Mouse (Mus musculus): ENCODE results near the gene Smim4.

Gene Smim4

GRCm38 (mm10) chr14:31128826-31129219 lies at the start of gene Smim4:
Smim4 (minus strand) TSS chr14:31128956.
- peak; percentile 98 for DNase-seq (ENCODE audit: low spot score)

DNA sequence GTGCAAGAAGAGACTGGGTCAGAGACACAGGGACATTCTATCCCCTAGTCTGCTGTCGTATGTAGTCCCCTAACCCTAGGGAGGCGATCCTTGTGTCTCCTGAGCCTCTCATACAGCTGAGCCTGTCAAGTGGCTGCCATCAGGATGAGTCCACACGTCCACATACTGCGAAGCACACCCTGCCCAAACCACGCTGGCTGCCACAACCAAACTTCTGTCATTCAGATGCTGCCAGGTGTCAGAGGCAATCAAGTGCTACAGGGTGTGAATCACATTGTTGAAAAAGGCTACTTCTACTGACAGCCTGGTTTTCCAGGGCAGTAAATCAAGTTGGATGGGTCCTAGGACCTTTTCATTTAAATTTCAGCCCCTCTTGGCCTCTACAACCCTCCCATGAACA lies 49.0 kb upstream of the Smim4 start:
- no peak for DNase-seq (ENCODE audit: low spot score)

GRCm38 (mm10) chr14:31177287-31177686 lies 48.5 kb upstream of the Smim4 start:
- DNase-seq (ENCODE audit: low spot score): no peak

- no peak for DNase-seq (ENCODE audit: low spot score)
Measured at GRCm38 (mm10) chr14:31173537-31173936, 44.8 kb upstream of the Smim4 start.

DNA sequence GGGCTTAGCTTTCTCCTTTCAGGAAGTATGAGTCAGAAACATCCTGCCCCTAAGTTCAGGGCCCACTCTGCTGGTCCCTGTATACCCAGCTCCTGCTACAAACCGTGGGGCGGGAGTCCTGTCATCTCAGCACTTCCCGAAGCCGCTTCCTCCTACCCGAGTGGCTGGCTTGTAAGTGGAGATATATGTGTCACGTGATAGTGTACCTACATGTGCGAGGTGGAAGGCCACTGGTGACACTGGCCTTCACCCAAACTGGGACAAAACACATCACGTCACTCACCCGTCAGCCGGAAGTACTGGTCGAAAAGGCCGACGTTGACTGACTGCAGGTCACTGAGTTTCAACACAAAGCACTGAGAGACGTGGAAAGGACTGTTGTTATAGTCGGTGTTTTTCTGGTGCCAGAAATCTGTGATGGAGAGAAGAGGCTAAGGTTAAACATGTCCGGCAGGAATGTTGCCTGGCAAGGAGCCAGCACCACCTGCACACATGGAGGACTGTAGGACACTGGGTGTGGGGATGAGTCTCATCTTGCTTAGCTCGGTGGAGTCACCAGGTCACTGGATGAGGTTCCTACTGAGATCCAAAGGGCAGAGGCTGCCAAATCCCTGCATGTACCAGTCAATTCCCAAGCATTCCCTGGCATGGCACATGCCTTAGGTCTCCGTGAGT lies 44.2 kb upstream of the Smim4 start:
- DNase-seq (ENCODE audit: low spot score): no peak

GRCm38 (mm10) chr14:31171821-31172220 lies 43.1 kb upstream of the Smim4 start:
- DNase-seq (ENCODE audit: low spot score): no peak

DNA sequence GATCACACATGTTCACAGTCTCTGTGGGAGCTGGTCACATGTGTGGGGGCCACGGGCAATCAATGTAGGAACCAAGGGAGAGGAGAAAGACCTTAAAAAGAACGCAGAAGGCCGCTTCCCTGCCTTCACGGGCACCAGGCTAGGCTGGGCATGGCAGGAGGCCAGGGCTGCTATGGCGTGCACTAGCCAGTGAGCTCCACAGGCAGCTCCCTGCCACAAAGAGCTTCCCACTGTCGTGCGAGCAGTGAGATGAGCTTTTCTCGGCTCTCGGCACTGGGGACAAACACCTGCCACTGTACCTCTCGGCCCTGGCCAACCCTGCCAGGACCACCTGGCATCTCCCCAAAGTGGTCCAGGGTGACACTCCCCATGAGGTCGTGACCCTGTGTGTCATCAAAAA lies 42.6 kb upstream of the Smim4 start:
- DNase-seq (ENCODE audit: low spot score): no peak

DNA sequence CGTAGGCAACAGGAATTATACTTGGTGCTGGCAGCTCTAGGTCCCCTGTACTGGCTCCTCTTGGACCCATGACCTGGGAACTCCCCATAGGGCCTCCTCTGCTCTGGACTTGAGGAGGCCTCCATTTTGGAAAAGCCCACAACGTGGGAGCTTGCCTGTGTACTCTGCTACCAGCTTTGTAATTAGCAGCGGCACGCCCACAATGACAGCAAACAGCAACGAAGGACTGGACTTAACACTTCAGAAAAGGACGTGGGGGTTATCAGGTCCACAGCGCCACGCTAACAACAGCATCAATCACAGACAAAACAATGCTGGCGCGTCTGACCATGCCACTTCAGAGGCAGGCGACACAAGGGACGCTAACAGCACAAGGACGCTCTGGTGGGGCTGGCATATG lies 42.2 kb upstream of the Smim4 start:
- DNase-seq (ENCODE audit: low spot score): no peak

DNA sequence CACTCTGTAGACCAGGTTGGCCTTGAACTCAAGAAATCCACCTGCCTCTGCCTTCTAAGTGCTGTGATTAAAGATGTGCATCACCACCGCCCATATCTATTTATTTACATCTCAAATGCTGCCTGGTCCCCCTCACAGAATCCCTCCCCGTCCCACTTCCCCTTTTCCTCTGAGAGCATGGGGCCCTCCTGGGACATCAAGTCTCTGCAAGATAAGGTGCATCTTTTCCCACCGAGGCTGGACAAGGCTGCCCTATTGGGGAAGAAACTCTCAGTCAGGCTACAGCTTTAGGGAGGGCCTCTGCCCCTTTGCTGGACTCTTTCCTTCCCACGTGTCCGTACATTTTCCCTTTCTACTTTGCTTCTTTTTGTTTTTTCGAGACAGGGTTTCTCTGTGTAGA lies 40.8 kb upstream of the Smim4 start:
- DNase-seq (ENCODE audit: low spot score): no peak

GRCm38 (mm10) chr14:31168425-31168824 lies 39.7 kb upstream of the Smim4 start, which contains the start of gene Stab1:
Stab1 (minus strand) TSS chr14:31168641.
- peak; percentile 29 for DNase-seq (ENCODE audit: low spot score)

- DNase-seq (ENCODE audit: low spot score): no peak
Measured at GRCm38 (mm10) chr14:31166827-31167226, 38.1 kb upstream of the Smim4 start.

GRCm38 (mm10) chr14:31165991-31166630 lies 37.4 kb upstream of the Smim4 start:
- no peak for DNase-seq (ENCODE audit: low spot score)

DNA sequence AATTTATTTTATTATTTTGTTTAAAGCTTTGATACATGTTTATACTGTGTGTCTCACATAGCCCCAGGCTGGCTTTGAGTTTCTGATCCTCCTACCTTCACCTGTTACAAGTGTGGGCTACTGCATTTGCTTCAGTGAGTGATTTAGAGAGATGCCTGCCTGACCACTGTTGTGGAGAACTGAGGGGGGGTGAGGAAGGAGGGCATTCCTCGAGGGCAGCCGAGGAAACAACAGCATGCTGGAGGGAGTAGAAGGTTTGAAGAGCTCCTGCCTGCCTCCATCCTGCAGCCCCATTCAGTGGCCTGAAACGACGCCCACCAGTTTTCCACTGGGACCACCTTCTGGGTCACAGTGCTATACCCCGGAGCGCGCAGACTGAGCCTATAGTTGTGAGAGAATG lies 36.7 kb upstream of the Smim4 start:
- no peak for DNase-seq (ENCODE audit: low spot score)

- no peak for DNase-seq (ENCODE audit: low spot score)
Measured at GRCm38 (mm10) chr14:31165010-31165409, 36.3 kb upstream of the Smim4 start.

DNA sequence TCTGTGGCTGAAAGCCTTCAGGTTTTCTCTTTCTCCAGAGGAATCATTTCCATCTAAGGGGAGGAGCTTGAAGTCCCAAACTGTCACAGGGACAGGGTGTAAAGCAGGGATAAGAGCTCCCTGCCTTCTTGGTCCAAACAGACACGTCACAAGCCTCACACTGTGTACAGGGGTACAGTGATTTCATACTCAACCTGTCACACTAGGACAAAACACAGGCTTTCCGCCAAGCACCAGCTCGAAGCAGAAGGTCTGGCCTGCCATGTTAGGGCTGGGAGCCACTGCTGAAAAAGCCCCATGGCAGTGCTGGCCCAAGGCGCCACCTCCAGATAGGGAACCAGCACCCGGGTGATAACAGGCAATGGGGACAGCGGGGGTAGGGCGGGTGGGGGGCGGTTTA lies 35.3 kb upstream of the Smim4 start:
- no peak for DNase-seq (ENCODE audit: low spot score)

GRCm38 (mm10) chr14:31161638-31162037 lies 32.9 kb upstream of the Smim4 start:
- DNase-seq (ENCODE audit: low spot score): no peak

GRCm38 (mm10) chr14:31161191-31161590 lies 32.4 kb upstream of the Smim4 start:
- no peak for DNase-seq (ENCODE audit: low spot score)

- DNase-seq (ENCODE audit: low spot score): peak; percentile 79
Measured at GRCm38 (mm10) chr14:31160196-31161150, 31.7 kb upstream of the Smim4 start.

DNA sequence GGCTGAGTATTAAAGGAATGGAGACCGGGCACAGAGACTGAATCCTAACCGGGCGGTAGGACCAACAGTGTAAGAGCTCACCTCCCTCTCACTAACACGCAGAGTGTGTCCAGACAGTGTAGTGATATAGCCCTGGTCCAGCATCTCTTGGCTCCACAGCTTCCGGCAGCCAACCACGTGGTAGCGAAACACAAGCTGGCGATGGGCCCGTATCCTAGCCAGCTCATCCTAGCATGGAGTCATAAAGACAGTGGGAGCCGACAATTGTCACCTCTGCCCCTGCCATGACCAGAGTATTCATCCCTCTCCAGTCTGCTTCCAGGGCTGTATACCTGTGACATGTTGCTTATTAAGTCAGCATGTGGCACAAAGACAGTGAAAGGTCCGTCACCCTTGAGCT lies 16.9 kb upstream of the Smim4 start:
- DNase-seq (ENCODE audit: low spot score): no peak

GRCm38 (mm10) chr14:31141011-31141410 lies 12.3 kb upstream of the Smim4 start:
- no peak for DNase-seq (ENCODE audit: low spot score)

DNA sequence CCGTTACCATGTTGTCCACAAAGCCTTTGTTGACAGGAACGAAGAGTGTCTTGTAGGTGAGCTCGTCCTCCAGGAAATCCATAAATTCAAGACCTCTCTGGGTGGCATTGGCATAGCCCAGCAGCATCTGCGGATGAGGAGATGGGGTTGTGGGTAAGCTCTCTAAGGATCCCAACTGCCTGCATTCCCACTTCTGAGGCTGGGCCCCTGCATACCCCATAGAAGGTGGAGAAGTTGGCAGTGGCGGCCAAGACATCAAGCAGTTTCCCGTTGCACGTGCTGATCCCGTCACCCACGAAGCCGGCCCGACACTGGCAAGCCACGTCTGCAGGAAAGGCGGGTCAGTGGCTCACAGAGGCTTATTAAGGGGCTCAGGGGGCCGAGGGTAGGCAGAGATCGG lies 11.4 kb upstream of the Smim4 start:
- no peak for DNase-seq (ENCODE audit: low spot score)

GRCm38 (mm10) chr14:31139666-31140065 lies 10.9 kb upstream of the Smim4 start:
- DNase-seq (ENCODE audit: low spot score): no peak
